In the genomic region with DNA sequence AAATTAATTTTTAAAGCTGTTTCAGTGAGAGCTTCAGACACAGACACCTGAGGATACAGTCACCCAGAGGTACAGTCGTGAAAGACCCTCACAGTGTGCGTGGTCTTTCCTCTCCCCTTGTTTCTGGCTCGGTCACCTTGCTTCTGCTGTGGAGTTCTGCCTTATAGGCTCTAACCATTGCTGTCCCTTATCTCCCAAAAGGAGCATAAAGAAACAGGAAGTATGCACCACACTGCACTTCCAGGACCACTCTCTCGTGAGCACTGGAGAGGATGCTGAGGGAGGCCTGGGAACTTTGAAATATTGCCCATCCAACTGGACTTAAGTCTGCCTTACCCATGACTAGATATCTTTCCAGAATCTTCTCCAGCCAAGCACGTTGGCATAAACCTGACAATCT, we compare ENCODE assay signal across 24 mouse cellular contexts. TPM values are rescaled to one million over a fixed set of nuclear protein-coding genes. Genes with fewer than 3 reads are reported as not detected.
DNase-seq lines count a peak whose midpoint lies in the region; ATAC-seq and TF ChIP-seq lines count a peak whose summit lies in the region.
"Had no signal": no experiment of that assay in that cellular context is flagged by ENCODE, and none has a peak within 500 bp of the region (broad histone marks: within the 10 kb centered on the region; RNA-seq: fewer than 3 reads in every experiment).

No protein-coding gene starts in this region.

- peaks cover 0 to 6% of the 10 kb centered on the region in 2 experiments; a peak in 2 of 4 replicates for H3K36me3 ChIP-seq in MEL (ENCODE audit: control insufficient read depth in 1 of 2, insufficient read depth in 2 of 2, low read length in 2 of 2)
- H3K36me3 ChIP-seq: G1E had no signal

- no peak overlapping the region for H3K9ac ChIP-seq in MEL (ENCODE audit: control insufficient read depth, low read depth, low read length, poor library complexity, severe bottlenecking)

- no peak for TF ChIP-seq RAD21 in MEL (IDR thresholded peaks at IDR 0.05; ENCODE audit: low read depth, low read length)

- WGBS in cerebellum, adult 2 months: 87% methylated on average over 5 of the region's 5 CpGs

- H3K27me3 ChIP-seq in MEL (ENCODE audit: control insufficient read depth in 1 of 2, insufficient read depth in 2 of 2, low read length in 2 of 2): no peaks in the 10 kb centered on the region
- H3K27me3 ChIP-seq in cerebellum, adult 2 months (ENCODE audit: control insufficient read depth, insufficient read depth, low read length): no peaks in the 10 kb centered on the region
- H3K27me3 ChIP-seq: CH12.LX, Patski had no signal

- DNase-seq in MEL (ENCODE audit: low read depth, low spot score) (peak; percentile 58), MEL-GATA-1-ER (ENCODE audit: extremely low read depth, low read depth) (peak; percentile 36)
- DNase-seq in cerebellum, adult 2 months: no peak
- DNase-seq in layer of hippocampus, postnatal 36 days: no peak
- DNase-seq in natural killer cell, adult 2 months (ENCODE audit: low spot score in 2 of 2): no peak
- DNase-seq: adrenal gland, adult 2 months; adrenal gland, adult 8-10 months; adrenal gland, postnatal 10 days; adrenal gland, postnatal 14 days; adrenal gland, postnatal 25 days; adrenal gland, postnatal 36 days; B cell, adult 2 months; cerebellum, adult 11 months; cerebellum, adult 11-12 months; cerebellum, adult 18-20 months; cerebellum, adult 8-10 months; cerebellum, adult 9-10 months had no signal

- H3K4me1 ChIP-seq in MEL (ENCODE audit: control insufficient read depth in 1 of 2, insufficient read depth in 2 of 2, low read length in 2 of 2): peaks cover 2 to 21% of the 10 kb centered on the region in 2 experiments; a peak in 2 of 4 replicates
- H3K4me1 ChIP-seq in cerebellum, adult 2 months (ENCODE audit: control insufficient read depth, insufficient read depth, low read length): peaks cover 9% of the 10 kb centered on the region

- H3K4me3 ChIP-seq in MEL (ENCODE audit: control insufficient read depth in 1 of 2, insufficient read depth in 1 of 2, low read depth in 2 of 2, low read length in 2 of 2): no peak overlapping the region
- no peak overlapping the region for H3K4me3 ChIP-seq in cerebellum, adult 2 months (replicated peaks; ENCODE audit: insufficient read depth, low read depth, low read length)

- no peak for TF ChIP-seq CTCF in MEL (IDR thresholded peaks at IDR 0.05 in 2 of 3, conservative IDR thresholded peaks at IDR 0.05 in 1 of 3; ENCODE audit: control insufficient read depth in 1 of 3, insufficient read depth in 1 of 3, low read depth in 2 of 3, low read length in 3 of 3, poor library complexity in 1 of 3, severe bottlenecking in 1 of 3)
- TF ChIP-seq CTCF in cerebellum, adult 2 months (IDR thresholded peaks at IDR 0.05; ENCODE audit: borderline replicate concordance, insufficient read depth, low read depth, low read length): no peak

- H3K79me2 ChIP-seq in MEL (ENCODE audit: control insufficient read depth, insufficient read depth, low read length, poor library complexity): no peaks in the 10 kb centered on the region

- TF ChIP-seq EP300 in MEL (IDR thresholded peaks at IDR 0.05; ENCODE audit: low read depth in 1 of 2, low read length in 2 of 2): no peak

- H3K27ac ChIP-seq in MEL (ENCODE audit: control insufficient read depth, low read depth, low read length): no peak overlapping the region
- H3K27ac ChIP-seq in cerebellum, adult 2 months (ENCODE audit: insufficient read depth, low read length): no peak overlapping the region

- TF ChIP-seq POLR2A in MEL (IDR thresholded peaks at IDR 0.05; ENCODE audit: control insufficient read depth in 1 of 2, insufficient read depth in 1 of 2, low read depth in 1 of 2, low read length in 2 of 2, poor library complexity in 1 of 2): no peak
- no peak for TF ChIP-seq POLR2A in cerebellum, adult 2 months (IDR thresholded peaks at IDR 0.05; ENCODE audit: borderline replicate concordance, insufficient read depth, low read length)

- no peaks in the 10 kb centered on the region for H3K9me3 ChIP-seq in MEL (replicated peaks; ENCODE audit: insufficient read depth, low read length)

- ATAC-seq in common myeloid progenitor, adult 5-6 weeks (replicated peaks; ENCODE audit: low read depth, poor library complexity, severe bottlenecking): peak; percentile 47; the same call in 1 of the 2 replicates
- ATAC-seq: activated CD4-positive, CD25-positive, alpha-beta regulatory T cell, adult 4 months; CD4-positive, CD25-positive, alpha-beta regulatory T cell, adult 4 months; Patski had no signal

TF ChIP-seq in MEL, 35 proteins besides CTCF, POLR2A, EP300 and RAD21:
- TF ChIP-seq MXI1 (IDR thresholded peaks at IDR 0.05; ENCODE audit: low read depth, low read length): no peak
- TF ChIP-seq NRF1 (IDR thresholded peaks at IDR 0.05; ENCODE audit: insufficient read depth, low read depth, low read length, poor library complexity, severe bottlenecking): no peak
- no peak for TF ChIP-seq MAX (IDR thresholded peaks at IDR 0.05; ENCODE audit: low read length)
- no peak for TF ChIP-seq BHLHE40 (IDR thresholded peaks at IDR 0.05; ENCODE audit: borderline replicate concordance, low read depth, low read length)
- no peak for TF ChIP-seq POLR2AphosphoS2 (IDR thresholded peaks at IDR 0.05; ENCODE audit: low read length)
- no peak for TF ChIP-seq TAL1 (IDR thresholded peaks at IDR 0.05; ENCODE audit: low read length)
- peak; percentile 60; the same call in 1 of the 2 replicates for TF ChIP-seq GATA1 (IDR thresholded peaks at IDR 0.05; ENCODE audit: low read depth, low read length)
- no peak for TF ChIP-seq MEF2A (IDR thresholded peaks at IDR 0.05; ENCODE audit: extremely low read depth, insufficient replicate concordance, low read depth, low read length, poor library complexity, severe bottlenecking)
- peak; percentile 35; the same call in 1 of the 2 replicates for TF ChIP-seq ELF1 (IDR thresholded peaks at IDR 0.05; ENCODE audit: low read depth, low read length)
- no peak for TF ChIP-seq USF2 (IDR thresholded peaks at IDR 0.05; ENCODE audit: borderline replicate concordance in 1 of 2, insufficient read depth in 1 of 2, low read depth in 1 of 2, low read length in 2 of 2)
- no peak for TF ChIP-seq USF1 (IDR thresholded peaks at IDR 0.05; ENCODE audit: low read depth, low read length)

RNA-seq across cellular contexts. Expression of a gene that starts 34.3 kb away (rescaled TPM):
- 0.03 and 0.27 TPM in 2 replicates for total RNA-seq in MEL (2012; rRNA removed)
- under 1 TPM in 1 of 2 experiments, not detected in 1; 0.13 TPM for polyA plus RNA-seq in MEL (2012; ENCODE audit: insufficient read depth in 1 of 2, insufficient read length in 2 of 2, low read depth in 1 of 2, low replicate concordance in 2 of 2, missing spikeins in 1 of 2)
- not detected in 2 replicates for total RNA-seq in common myeloid progenitor, adult 5-6 weeks (2017)
- 0.05 and 0.07 TPM in 2 replicates for polyA plus RNA-seq in cerebellum, adult 2 months (2012; rRNA removed)
- under 1 TPM in 1 of 2 experiments, not detected in 1; 0.91 TPM for total RNA-seq in layer of hippocampus, postnatal 36 days (2021)
- total RNA-seq: adrenal gland, adult 2 months; adrenal gland, postnatal 10 days; adrenal gland, postnatal 14 days; adrenal gland, postnatal 25 days; adrenal gland, postnatal 36 days; CH12.LX had no signal
- polyA plus RNA-seq: activated CD4-positive, CD25-positive, alpha-beta regulatory T cell, adult 4 months; adrenal gland, adult 2 months; C2C12; CD4-positive, CD25-positive, alpha-beta regulatory T cell, adult 4 months; G1E; Patski had no signal

RNA-seq across cellular contexts. Expression of a gene that starts 42.7 kb away (rescaled TPM):
- total RNA-seq in MEL (2012; rRNA removed): 18.7 and 18.8 TPM in 2 replicates
- polyA plus RNA-seq in MEL (2012; ENCODE audit: insufficient read depth in 1 of 2, insufficient read length in 2 of 2, low read depth in 1 of 2, low replicate concordance in 2 of 2, missing spikeins in 1 of 2): 10 to 100 TPM in 1 of 2 experiments, not detected in 1; 18.5 TPM
- 29.9 and 38.1 TPM in 2 replicates for total RNA-seq in common myeloid progenitor, adult 5-6 weeks (2017)
- 131 and 140 TPM in 2 replicates for polyA plus RNA-seq in cerebellum, adult 2 months (2012; rRNA removed)
- total RNA-seq in layer of hippocampus, postnatal 36 days (2021): 10 to 100 TPM; 57.7 to 57.8 TPM

Comparison
In these comparisons a context has a peak if more than half of its experiments do, and no peak if none do; other contexts are left out.
1. DNase-seq: peak in MEL (single experiment) and MEL-GATA-1-ER (single experiment); none in cerebellum, adult 2 months (0 of 2), layer of hippocampus, postnatal 36 days (0 of 2) and natural killer cell, adult 2 months (0 of 2).